Mouse (Mus musculus) intestine, embryonic 14.5 days (tissue): Measurements from ENCODE around the gene Slc29a1. TPM values are rescaled to one million over a fixed set of nuclear protein-coding genes. Genes with fewer than 3 reads are reported as not detected.

Source experiments
- ATAC-seq: fragments of 200-750 bp; cut with Nextera tagmentation; replicated peaks from 2 replicates; pipeline ENCODE4 v1.8.0; 2017; ENCODE audit warnings: low read depth, moderate number of reproducible peaks, moderate TSS enrichment, moderate library complexity; ENCODE audit not compliant: low FRiP score, low TSS enrichment
- DNase-seq: peaks from one replicate; pipeline ENCODE4 v3.0.0-alpha.2; 2018; ENCODE audit warnings: low spot score
- H3K27ac ChIP-seq: fragments of 300-500 bp; sonication (generic); 2 replicates; pipeline ENCODE4 v1.5.1; 2014; ENCODE audit warnings: low read depth, mild to moderate bottlenecking, control low read depth
- H3K27me3 ChIP-seq: fragments of 300-500 bp; sonication (generic); replicated peaks from 2 replicates; pipeline ENCODE4 v1.6.1; 2014; ENCODE audit warnings: low read length, control low read depth; ENCODE audit not compliant: control insufficient read depth, insufficient read depth
- H3K36me3 ChIP-seq: fragments of 300-500 bp; sonication (generic); 2 replicates; pipeline ENCODE4 v1.6.1; 2014; ENCODE audit warnings: low read length, control low read depth; ENCODE audit not compliant: control insufficient read depth, insufficient read depth
- H3K4me1 ChIP-seq: fragments of 300-500 bp; sonication (generic); replicated peaks from 2 replicates; pipeline ENCODE4 v1.6.1; 2014; ENCODE audit warnings: low read length, control low read depth, mixed read lengths; ENCODE audit not compliant: control insufficient read depth, insufficient read depth
- H3K4me2 ChIP-seq: fragments of 300-500 bp; sonication (generic); 2 replicates; pipeline ENCODE4 v1.6.1; 2014; ENCODE audit warnings: low read length
- H3K4me3 ChIP-seq: fragments of 300-500 bp; sonication (generic); 2 replicates; pipeline ENCODE4 v1.5.1; 2014; ENCODE audit warnings: low read depth, low read length, control low read depth, mixed read lengths
- H3K9ac ChIP-seq: fragments of 300-500 bp; sonication (generic); 2 replicates; pipeline ENCODE4 v1.6.1; 2014; ENCODE audit warnings: mild to moderate bottlenecking, low read length
- H3K9me3 ChIP-seq: fragments of 300-500 bp; sonication (generic); 2 replicates; pipeline ENCODE4 v1.6.1; 2016; ENCODE audit warnings: low read length, control low read depth; ENCODE audit not compliant: control insufficient read depth
- WGBS: fragments of 180-500 bp; shearing (Covaris S2); extraction: QIAGEN DNeasy Blood & Tissue Kit; methylation state at CpG from one replicate; pipeline ENCODE4 v1.1.7; 2014; 5-methylcytosine and 5-hydroxymethylcytosine counted together
- polyA plus RNA-seq: library from polyadenylated mRNA; unstranded; fragments of >200 nt; fragmentation: Nextera tagmentation; extraction: Ambion mirVana; gene quantifications from 2 replicates; pipeline ENCODE4 v1.2.1, GENCODE M21; 2014

Slc29a1 gene
- polyA plus RNA-seq, 1 experiment from 2014 or later: 82.7 TPM

DNA sequence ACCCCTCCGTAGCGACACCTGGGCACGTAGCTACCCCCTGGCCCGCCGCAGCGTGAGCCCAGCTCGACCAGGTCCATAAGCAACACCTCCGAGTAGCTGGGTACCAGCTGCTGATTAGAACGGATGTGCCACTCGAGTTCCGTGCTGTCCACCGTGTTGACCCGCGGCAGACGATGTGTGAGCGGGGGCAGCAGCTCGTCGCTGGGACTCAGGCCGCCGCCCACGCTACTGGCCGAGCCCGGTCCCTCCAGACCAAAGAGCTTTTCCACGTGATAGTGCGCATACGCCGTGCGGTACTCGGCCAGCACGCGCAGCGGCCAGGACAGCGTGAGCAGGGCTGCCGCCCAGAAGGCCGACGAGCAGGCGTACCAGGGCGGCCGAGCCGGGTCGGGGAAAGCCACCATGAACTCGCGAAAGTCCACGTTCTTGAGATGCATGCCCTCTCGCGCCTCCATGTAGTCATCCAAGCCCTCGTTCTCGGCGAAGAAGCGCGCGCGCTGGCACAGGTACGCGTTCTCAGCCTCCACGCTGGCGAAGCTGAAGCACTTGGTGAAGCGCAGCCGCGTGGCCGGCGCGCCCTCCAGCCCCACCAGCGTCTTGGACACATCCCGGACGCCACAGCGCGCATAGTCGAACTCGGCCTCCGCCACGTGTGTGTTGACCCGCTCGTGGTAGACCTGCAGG lies 54.0 kb downstream of the Slc29a1 start:
- Histone ChIP-seq H3K9ac (no peak overlapping the region), H3K4me1 (peaks cover 10% of the 10 kb centered on the region; the same call in 1 of the 2 replicates), H3K4me3 (peak overlapping the region; percentile 9; the same call in 1 of the 2 replicates), H3K9me3 (no peaks in the 10 kb centered on the region), H3K27ac (no peak overlapping the region), H3K36me3 (no peaks in the 10 kb centered on the region), H3K27me3 (peaks cover 70% of the 10 kb centered on the region), H3K4me2 (peak overlapping the region; percentile 39)
- ATAC-seq (no peak), DNase-seq (no peak)
- WGBS: 14% methylated on average over 74 of the region's 74 CpGs

DNA sequence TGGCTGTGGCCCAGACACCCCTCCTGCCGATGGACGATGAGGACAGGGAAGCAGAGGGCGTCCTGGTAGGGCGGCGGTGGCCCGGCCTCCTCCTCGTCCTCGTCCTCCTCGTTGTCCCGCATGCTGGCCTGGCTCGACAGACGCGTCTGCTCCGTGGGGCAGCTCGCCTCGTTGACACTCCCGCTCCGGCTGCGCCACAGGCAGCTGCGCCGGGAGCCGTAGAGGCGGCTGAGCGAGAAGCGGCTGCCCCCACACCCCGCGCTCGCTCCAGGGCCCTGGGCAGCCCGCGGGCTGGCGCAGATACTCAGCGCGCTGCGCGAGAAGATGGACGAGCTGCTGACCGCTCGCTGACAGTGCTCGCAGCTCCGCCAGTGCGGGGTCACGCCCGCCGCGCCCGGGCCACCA lies 54.5 kb downstream of the Slc29a1 start:
- DNase-seq (no peak), ATAC-seq (no peak)
- Histone ChIP-seq H3K9ac (no peak overlapping the region), H3K9me3 (no peaks in the 10 kb centered on the region), H3K27ac (no peak overlapping the region), H3K27me3 (peaks cover 75% of the 10 kb centered on the region), H3K4me3 (0 out of 2 replicates have a peak overlapping the region, but pooled peaks have one; percentile 9), H3K4me2 (peak overlapping the region; percentile 39), H3K36me3 (no peaks in the 10 kb centered on the region), H3K4me1 (peaks cover 6% of the 10 kb centered on the region; the same call in 1 of the 2 replicates)
- WGBS: 17% methylated on average over 46 of the region's 46 CpGs

DNA sequence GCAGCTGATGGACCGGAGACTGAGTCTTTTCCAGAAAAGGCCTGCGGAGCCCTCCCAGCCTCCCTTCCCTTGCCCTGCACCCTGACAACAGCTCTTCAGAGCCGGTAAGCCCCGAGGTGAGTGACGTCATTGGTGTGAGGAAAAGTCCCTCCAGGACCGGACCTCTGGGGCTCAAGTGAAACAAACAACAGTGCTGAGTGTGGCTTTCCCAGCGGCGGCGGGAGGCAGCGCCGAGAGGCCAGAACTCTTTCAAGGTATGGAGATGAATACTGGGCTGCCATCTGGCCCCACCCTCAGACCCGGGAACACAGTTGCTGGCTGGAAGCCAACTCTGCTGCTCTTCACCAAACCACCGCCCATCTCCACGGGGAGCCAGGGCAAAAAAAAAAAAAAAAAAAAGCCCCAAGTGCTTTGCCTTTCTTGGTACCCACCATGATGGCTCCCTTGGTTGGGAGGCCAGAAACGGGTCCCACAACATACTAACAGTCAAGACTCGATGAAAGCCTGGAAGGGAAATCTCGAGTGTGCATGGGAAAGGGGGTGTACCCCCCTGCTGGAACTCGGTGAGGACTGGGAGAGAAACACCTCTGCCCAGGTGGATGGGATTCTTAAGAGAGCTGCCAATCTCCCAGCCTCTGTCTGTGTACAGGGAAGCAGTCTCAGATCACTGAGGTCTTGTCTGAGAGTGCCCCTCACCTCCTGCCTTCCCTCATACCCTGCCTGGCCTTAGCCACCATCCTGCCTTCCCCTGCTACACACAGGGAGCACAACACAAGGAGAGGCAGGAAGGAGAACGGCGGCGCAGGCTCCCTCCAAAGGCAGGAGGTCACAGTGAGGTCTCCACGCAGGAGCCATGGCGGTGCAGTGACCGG lies 55.2 kb downstream of the Slc29a1 start:
- Histone ChIP-seq H3K27me3 (peaks cover 82% of the 10 kb centered on the region), H3K4me1 (peaks cover 6% of the 10 kb centered on the region; the same call in 1 of the 2 replicates), H3K9ac (no peak overlapping the region), H3K27ac (no peak overlapping the region), H3K9me3 (no peaks in the 10 kb centered on the region), H3K4me2 (no peak overlapping the region), H3K4me3 (no peak overlapping the region), H3K36me3 (no peaks in the 10 kb centered on the region)
- WGBS: 21% methylated on average over 24 of the region's 24 CpGs
- no peak for DNase-seq
- ATAC-seq: no peak

DNA sequence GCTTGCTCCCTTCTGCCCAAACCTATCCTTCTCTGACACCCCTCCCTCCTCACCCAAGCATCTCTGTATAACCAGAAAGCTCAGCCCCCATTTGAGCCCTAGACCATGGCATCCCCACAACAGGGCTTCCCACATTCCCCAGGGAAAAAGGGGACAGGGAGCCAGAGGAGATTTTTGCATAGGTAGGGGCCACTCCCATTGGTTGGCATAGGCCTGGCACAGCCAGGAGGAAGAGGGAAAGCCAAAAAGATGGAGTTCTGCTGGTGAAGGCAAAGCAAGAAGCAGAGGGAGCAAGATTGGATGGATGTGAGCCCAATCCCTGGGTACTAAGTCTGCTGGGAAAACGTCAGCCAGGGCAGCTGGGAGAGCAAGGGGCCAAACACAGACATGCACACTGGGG lies 56.3 kb downstream of the Slc29a1 start:
- 42% methylated on average over 1 of the region's 1 CpGs for WGBS
- Histone ChIP-seq H3K4me3 (no peak overlapping the region), H3K27me3 (peaks cover 82% of the 10 kb centered on the region), H3K4me2 (no peak overlapping the region), H3K4me1 (peaks cover 6% of the 10 kb centered on the region; the same call in 1 of the 2 replicates), H3K9ac (no peak overlapping the region), H3K9me3 (no peaks in the 10 kb centered on the region), H3K27ac (no peak overlapping the region), H3K36me3 (no peaks in the 10 kb centered on the region)
- DNase-seq (no peak), ATAC-seq (no peak)

DNA sequence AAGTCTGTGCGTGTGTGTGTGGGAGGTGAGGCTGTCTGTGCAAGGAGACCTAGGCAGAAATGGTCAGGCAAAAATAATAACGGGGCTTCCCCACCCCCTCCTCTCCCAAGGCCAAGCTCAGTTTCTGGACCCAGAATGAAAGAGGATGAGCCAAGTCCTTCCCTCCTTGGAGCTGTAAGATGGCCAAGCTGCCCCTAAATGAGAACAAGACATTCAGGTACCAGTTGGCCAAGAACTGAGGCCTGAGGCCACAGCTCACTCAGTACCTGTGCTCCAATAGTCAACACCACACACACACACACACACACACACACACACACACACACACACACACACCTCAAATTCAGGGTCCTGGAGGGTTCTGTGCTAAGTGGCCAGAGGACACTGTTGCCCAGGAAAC lies 56.7 kb downstream of the Slc29a1 start:
- DNase-seq: no peak
- H3K9me3 ChIP-seq: no peaks in the 10 kb centered on the region
- 73% methylated on average over 2 of the region's 2 CpGs for WGBS
- ATAC-seq: no peak
- peaks cover 81% of the 10 kb centered on the region for H3K27me3 ChIP-seq
- H3K9ac ChIP-seq: no peak overlapping the region
- no peak overlapping the region for H3K4me3 ChIP-seq
- no peak overlapping the region for H3K4me2 ChIP-seq
- H3K4me1 ChIP-seq: peaks cover 6% of the 10 kb centered on the region; the same call in 1 of the 2 replicates
- H3K36me3 ChIP-seq: no peaks in the 10 kb centered on the region
- no peak overlapping the region for H3K27ac ChIP-seq

DNA sequence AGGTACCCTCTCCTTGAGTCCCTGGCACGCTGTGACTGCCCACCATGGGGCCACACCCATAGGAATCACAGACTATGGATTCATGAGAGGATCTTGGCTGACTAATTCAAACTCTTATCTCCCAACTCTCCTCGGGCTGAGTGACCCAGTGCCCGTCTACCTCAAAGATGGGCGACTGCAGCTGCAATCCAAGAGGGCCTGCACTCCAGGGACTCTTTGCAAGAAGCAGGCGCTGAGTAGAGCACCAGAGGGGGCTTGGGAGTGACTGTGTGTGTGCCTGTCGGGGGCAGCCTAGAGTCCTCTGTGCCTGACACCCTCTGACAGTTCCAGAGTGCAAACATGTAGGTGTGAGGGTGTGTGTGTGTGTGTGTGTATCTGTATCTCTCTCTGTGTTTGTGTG lies 57.3 kb downstream of the Slc29a1 start:
- 36% methylated on average over 6 of the region's 6 CpGs for WGBS
- H3K27me3 ChIP-seq: peaks cover 75% of the 10 kb centered on the region

DNA sequence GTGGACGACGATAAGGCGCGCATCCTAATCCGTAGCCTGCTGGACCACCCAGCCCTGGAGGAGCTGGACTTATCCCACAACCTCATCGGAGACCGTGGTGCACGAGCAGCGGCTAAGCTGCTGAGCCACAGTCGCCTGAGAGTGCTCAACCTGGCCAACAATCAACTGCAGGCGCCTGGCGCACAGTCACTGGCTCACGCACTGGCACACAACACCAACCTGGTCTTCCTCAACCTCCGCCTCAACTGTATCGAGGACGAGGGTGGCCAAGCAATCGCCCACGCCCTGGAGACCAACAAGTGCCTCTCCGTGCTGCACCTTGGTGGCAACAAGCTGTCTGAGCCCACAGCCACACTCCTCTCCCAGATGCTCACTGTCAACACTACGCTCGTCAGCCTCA lies 59.7 kb downstream of the Slc29a1 start:
- H3K9ac ChIP-seq: no peak overlapping the region
- WGBS: 73% methylated on average over 21 of the region's 21 CpGs
- no peaks in the 10 kb centered on the region for H3K9me3 ChIP-seq
- no peaks in the 10 kb centered on the region for H3K4me1 ChIP-seq
- no peak overlapping the region for H3K27ac ChIP-seq
- no peaks in the 10 kb centered on the region for H3K36me3 ChIP-seq
- no peak overlapping the region for H3K4me2 ChIP-seq
- no peak for DNase-seq
- no peak for ATAC-seq
- no peak overlapping the region for H3K4me3 ChIP-seq
- H3K27me3 ChIP-seq: peaks cover 74% of the 10 kb centered on the region

More for the DNA sequence above, 57.3 kb downstream of the Slc29a1 start:
- no peaks in the 10 kb centered on the region for H3K9me3 ChIP-seq
- H3K36me3 ChIP-seq: no peaks in the 10 kb centered on the region
- ATAC-seq: no peak
- peaks cover 6% of the 10 kb centered on the region; the same call in 1 of the 2 replicates for H3K4me1 ChIP-seq
- H3K4me3 ChIP-seq: no peak overlapping the region
- DNase-seq: no peak
- H3K9ac ChIP-seq: no peak overlapping the region
- H3K27ac ChIP-seq: no peak overlapping the region
- no peak overlapping the region for H3K4me2 ChIP-seq

DNA sequence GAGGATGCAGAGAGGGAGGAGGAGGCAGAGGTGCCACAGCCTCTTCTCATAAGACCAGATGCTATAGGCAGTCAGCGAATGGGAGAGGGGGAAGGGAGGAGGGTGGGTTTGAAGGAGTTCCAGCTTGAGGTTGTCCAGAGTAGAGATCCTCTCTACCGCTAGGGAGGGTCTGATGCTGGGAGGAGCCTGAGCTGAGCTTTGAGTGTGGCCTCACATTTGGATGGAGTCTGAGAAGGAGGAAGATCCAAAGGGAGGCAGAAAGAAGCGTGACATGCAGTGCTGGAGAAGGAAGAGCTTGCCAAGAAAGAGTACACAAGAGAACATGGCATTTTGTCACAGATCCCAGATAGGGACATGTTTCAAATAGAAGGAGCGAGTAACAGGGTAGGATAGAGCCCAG lies 61.0 kb downstream of the Slc29a1 start:
- no peak overlapping the region for H3K9ac ChIP-seq
- H3K36me3 ChIP-seq: no peaks in the 10 kb centered on the region
- peaks cover 68% of the 10 kb centered on the region for H3K27me3 ChIP-seq
- 56% methylated on average over 4 of the region's 4 CpGs for WGBS
- DNase-seq (no peak), ATAC-seq (no peak)
- H3K4me1 ChIP-seq: no peaks in the 10 kb centered on the region
- H3K9me3 ChIP-seq: no peaks in the 10 kb centered on the region
- no peak overlapping the region for H3K4me3 ChIP-seq
- H3K27ac ChIP-seq: no peak overlapping the region
- H3K4me2 ChIP-seq: no peak overlapping the region
